Mouse (Mus musculus) midbrain, embryonic 12.5 days (tissue): ENCODE results near the gene Fubp1. TPM values are rescaled to one million over a fixed set of nuclear protein-coding genes. Genes with fewer than 3 reads are reported as not detected.

Experiments used
- ATAC-seq: fragments of 200-750 bp; cut with Nextera tagmentation; 2 replicates; pipeline ENCODE4 v1.8.0; 2017; ENCODE audit warnings: low read depth, moderate TSS enrichment, moderate library complexity; ENCODE audit not compliant: low FRiP score
- H3K27ac ChIP-seq: fragments of 300-500 bp; sonication (generic); replicated peaks from 2 replicates; pipeline ENCODE4 v1.5.1; 2016; ENCODE audit warnings: mild to moderate bottlenecking
- H3K27me3 ChIP-seq: fragments of 300-500 bp; sonication (generic); 2 replicates; pipeline ENCODE4 v1.6.1; 2016; ENCODE audit warnings: mild to moderate bottlenecking
- H3K36me3 ChIP-seq: fragments of 300-500 bp; sonication (generic); 2 replicates; pipeline ENCODE4 v1.6.1; 2016
- H3K4me1 ChIP-seq: fragments of 300-500 bp; sonication (generic); 2 replicates; pipeline ENCODE4 v1.6.1; 2016
- H3K4me2 ChIP-seq: fragments of 300-500 bp; sonication (generic); replicated peaks from 2 replicates; pipeline ENCODE4 v1.6.1; 2016; ENCODE audit warnings: mild to moderate bottlenecking, moderate library complexity
- H3K4me3 ChIP-seq: fragments of 300-500 bp; sonication (generic); 2 replicates; pipeline ENCODE4 v1.5.1; 2016; ENCODE audit warnings: mild to moderate bottlenecking
- H3K9ac ChIP-seq: fragments of 300-500 bp; sonication (generic); replicated peaks from 2 replicates; pipeline ENCODE4 v1.6.1; 2016; ENCODE audit warnings: mild to moderate bottlenecking, moderate library complexity
- H3K9me3 ChIP-seq: fragments of 300-500 bp; sonication (generic); 2 replicates; pipeline ENCODE4 v1.6.1; 2016; ENCODE audit warnings: mild to moderate bottlenecking
- WGBS: fragments of 180-500 bp; shearing (Covaris S2); methylation state at CpG from one replicate; pipeline ENCODE4 v1.1.7; 2016; 5-methylcytosine and 5-hydroxymethylcytosine counted together
- polyA plus RNA-seq: library from polyadenylated mRNA; unstranded; fragments of >200 nt; fragmentation: Nextera tagmentation; extraction: Ambion mirVana; gene quantifications from 2 replicates; pipeline ENCODE4 v1.2.1, GENCODE M21; 2016

The Fubp1 gene
- polyA plus RNA-seq, 1 experiment from 2014 or later: 393 TPM

DNA sequence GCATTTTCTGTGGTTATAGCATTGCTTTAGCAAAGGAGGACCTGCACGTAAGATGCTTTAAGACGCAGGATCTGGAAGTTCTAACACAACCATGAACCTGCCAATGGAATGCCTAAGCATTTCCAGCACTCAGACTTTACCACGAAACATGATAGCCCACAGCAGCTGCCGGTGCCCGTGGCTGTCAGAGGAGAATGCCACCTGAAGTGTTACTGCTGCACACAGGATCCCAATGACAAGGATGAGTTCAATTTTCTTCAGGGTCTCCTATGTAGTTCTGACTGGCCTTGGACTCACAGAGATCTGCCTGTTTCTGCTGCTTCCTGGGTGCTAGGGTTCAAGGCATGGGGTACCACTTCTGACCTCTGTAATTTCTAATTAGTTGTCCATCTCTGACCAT is 74.5 kb downstream of the Fubp1 start:
- WGBS: 90% methylated on average over 5 of the region's 5 CpGs
- Histone ChIP-seq H3K9ac (no peak overlapping the region), H3K27ac (no peak overlapping the region), H3K27me3 (no peaks in the 10 kb centered on the region), H3K36me3 (peaks cover 62% of the 10 kb centered on the region), H3K4me2 (no peak overlapping the region), H3K9me3 (no peaks in the 10 kb centered on the region), H3K4me1 (no peaks in the 10 kb centered on the region), H3K4me3 (no peak overlapping the region)
- no peak for ATAC-seq

Other genes starting within 250 kb of the Fubp1 start
- 1.5 and 2.4 TPM in 2 replicates for gene Gipc2, start 44.2 kb upstream of the Fubp1 start, polyA plus RNA-seq
- 27.4 and 31.2 TPM in 2 replicates for gene Dnajb4, start 120 bp upstream of the Fubp1 start, polyA plus RNA-seq
- gene Nexn, start 55.9 kb downstream of the Fubp1 start, polyA plus RNA-seq: 5.4 and 7.0 TPM in 2 replicates
- gene Miga1, start 130.0 kb downstream of the Fubp1 start, polyA plus RNA-seq: 24.2 and 25.8 TPM in 2 replicates
- 72.1 and 75.1 TPM in 2 replicates for gene Usp33, start 136.1 kb downstream of the Fubp1 start, polyA plus RNA-seq
- gene Zzz3, start 185.1 kb downstream of the Fubp1 start, polyA plus RNA-seq: 51.1 and 55.4 TPM in 2 replicates